Mouse (Mus musculus) liver, embryonic 11.5 days (tissue): Measurements from ENCODE around the gene Stx8. TPM values are rescaled to one million over a fixed set of nuclear protein-coding genes. Genes with fewer than 3 reads are reported as not detected.

ENCODE experiments used
- ATAC-seq: fragments of 200-750 bp; cut with Nextera tagmentation; replicated peaks from 2 replicates; pipeline ENCODE4 v1.8.0; 2017; ENCODE audit warnings: moderate number of reproducible peaks, mild to moderate bottlenecking, moderate TSS enrichment, moderate library complexity; ENCODE audit not compliant: low FRiP score
- DNase-seq: peaks from one replicate; pipeline ENCODE4 v3.0.0-alpha.2; 2017; ENCODE audit warnings: low spot score
- H3K27ac ChIP-seq: fragments of 300-500 bp; sonication (generic); 2 replicates; pipeline ENCODE4 v1.5.1; 2014; ENCODE audit warnings: mild to moderate bottlenecking, low read depth, low read length, control low read depth
- H3K27me3 ChIP-seq: fragments of 300-500 bp; sonication (generic); replicated peaks from 2 replicates; pipeline ENCODE4 v1.6.1; 2014; ENCODE audit warnings: low read length, mixed read lengths; ENCODE audit not compliant: control insufficient read depth, insufficient read depth
- H3K36me3 ChIP-seq: fragments of 300-500 bp; sonication (generic); 2 replicates; pipeline ENCODE4 v1.6.1; 2014; ENCODE audit warnings: mild to moderate bottlenecking, low read length, moderate library complexity, mixed read lengths; ENCODE audit not compliant: control insufficient read depth, insufficient read depth
- H3K4me1 ChIP-seq: fragments of 300-500 bp; sonication (generic); replicated peaks from 2 replicates; pipeline ENCODE4 v1.6.1; 2014; ENCODE audit warnings: low read length, mixed read lengths; ENCODE audit not compliant: control insufficient read depth, insufficient read depth
- H3K4me2 ChIP-seq: fragments of 300-500 bp; sonication (generic); 2 replicates; pipeline ENCODE4 v1.6.1; 2014; ENCODE audit warnings: mild to moderate bottlenecking, control low read depth, moderate library complexity
- H3K4me3 ChIP-seq: fragments of 300-500 bp; sonication (generic); 2 replicates; pipeline ENCODE4 v1.5.1; 2014; ENCODE audit warnings: low read depth, low read length, control low read depth
- H3K9ac ChIP-seq: fragments of 300-500 bp; sonication (generic); 2 replicates; pipeline ENCODE4 v1.6.1; 2014; ENCODE audit warnings: low read depth, low read length, control low read depth
- H3K9me3 ChIP-seq: fragments of 300-500 bp; sonication (generic); 2 replicates; pipeline ENCODE4 v1.6.1; 2016; ENCODE audit warnings: low read length, inconsistent platforms, mixed read lengths; ENCODE audit not compliant: control insufficient read depth
- WGBS: fragments of 180-500 bp; shearing (Covaris S2); extraction: QIAGEN DNeasy Blood & Tissue Kit; methylation state at CpG from one replicate; pipeline ENCODE4 v1.1.7; 2014; 5-methylcytosine and 5-hydroxymethylcytosine counted together
- polyA plus RNA-seq: library from polyadenylated mRNA; unstranded; fragments of >200 nt; fragmentation: Nextera tagmentation; extraction: Ambion mirVana; gene quantifications from 2 replicates; pipeline ENCODE4 v1.2.1, GENCODE M21; 2014

The Stx8 gene
- polyA plus RNA-seq, 1 experiment from 2014 or later: 45.8 TPM

DNA sequence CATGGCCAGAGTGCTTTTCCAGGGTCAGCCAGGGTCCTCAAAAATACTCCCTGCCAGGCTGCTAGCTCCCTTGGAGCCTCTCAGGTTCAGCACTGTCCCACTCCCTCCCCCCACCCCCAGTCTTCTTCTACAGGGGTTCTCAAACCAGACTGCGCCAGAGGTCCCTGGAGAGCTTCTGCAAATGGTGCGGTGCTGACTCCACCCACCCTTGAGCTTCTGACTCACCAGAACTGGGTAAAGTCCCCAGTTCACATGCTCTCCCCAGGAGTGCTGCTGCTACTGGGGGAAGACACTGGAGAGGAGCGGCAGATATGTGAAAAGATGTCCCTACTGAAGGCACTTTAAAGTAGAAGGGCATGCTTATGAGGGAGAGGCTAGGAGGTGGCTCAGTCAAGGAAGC lies 247.9 kb downstream of the Stx8 start:
- H3K9ac ChIP-seq: no peak overlapping the region
- no peaks in the 10 kb centered on the region; the same call in 1 of the 2 replicates for H3K27me3 ChIP-seq
- DNase-seq (no peak), ATAC-seq (no peak)
- H3K4me2 ChIP-seq: no peak overlapping the region
- no peak overlapping the region for H3K27ac ChIP-seq
- no peaks in the 10 kb centered on the region for H3K9me3 ChIP-seq
- no peak overlapping the region for H3K4me3 ChIP-seq
- WGBS: 34% methylated on average over 3 of the region's 3 CpGs
- 0 out of 2 replicates have a peak, but pooled peaks cover 4% of the 10 kb centered on the region for H3K4me1 ChIP-seq
- H3K36me3 ChIP-seq: no peaks in the 10 kb centered on the region

- Histone ChIP-seq H3K4me3 (no peak overlapping the region), H3K36me3 (no peaks in the 10 kb centered on the region), H3K27me3 (no peaks in the 10 kb centered on the region; the same call in 1 of the 2 replicates), H3K27ac (no peak overlapping the region), H3K4me2 (no peak overlapping the region), H3K4me1 (0 out of 2 replicates have a peak, but pooled peaks cover 4% of the 10 kb centered on the region), H3K9me3 (no peaks in the 10 kb centered on the region), H3K9ac (no peak overlapping the region)
- no peak for DNase-seq
- WGBS: 68% methylated on average over 9 of the region's 9 CpGs
- ATAC-seq: no peak
These were observed 248.7 kb downstream of the Stx8 start for GRCm38 (mm10) chr11:68214496-68215205.

- H3K4me2 ChIP-seq: no peak overlapping the region
- ATAC-seq (no peak), DNase-seq (no peak)
- H3K9me3 ChIP-seq: no peaks in the 10 kb centered on the region
- WGBS: 33% methylated on average over 6 of the region's 6 CpGs
- H3K9ac ChIP-seq: no peak overlapping the region
- no peak overlapping the region for H3K4me3 ChIP-seq
- no peak overlapping the region for H3K27ac ChIP-seq
- H3K4me1 ChIP-seq: 0 out of 2 replicates have a peak, but pooled peaks cover 4% of the 10 kb centered on the region
- no peaks in the 10 kb centered on the region; the same call in 1 of the 2 replicates for H3K27me3 ChIP-seq
- H3K36me3 ChIP-seq: no peaks in the 10 kb centered on the region
These were observed 249.4 kb downstream of the Stx8 start for GRCm38 (mm10) chr11:68215206-68215912.

DNA sequence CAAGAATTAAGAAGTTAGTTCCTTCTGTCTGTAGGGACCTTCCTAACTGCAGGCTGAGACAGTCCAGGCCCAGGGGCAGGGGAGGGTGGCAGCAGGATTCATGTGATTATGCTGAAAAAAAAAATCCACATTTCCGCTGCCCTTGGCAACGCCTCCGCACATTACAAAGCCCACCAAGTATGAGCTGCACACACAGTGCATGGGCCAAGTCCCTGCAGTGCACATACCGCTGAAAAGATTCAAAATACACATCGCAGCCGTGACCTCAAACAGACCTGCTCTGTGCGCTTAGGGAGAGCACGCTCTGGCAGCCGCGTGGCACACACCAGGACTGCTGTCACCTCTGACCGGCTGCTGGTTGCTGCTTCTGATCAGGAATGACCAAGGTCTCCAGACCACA lies 250.0 kb downstream of the Stx8 start:
- no peak overlapping the region for H3K4me2 ChIP-seq
- H3K9ac ChIP-seq: no peak overlapping the region
- H3K27me3 ChIP-seq: no peaks in the 10 kb centered on the region; the same call in 1 of the 2 replicates
- H3K4me3 ChIP-seq: no peak overlapping the region
- no peak overlapping the region for H3K27ac ChIP-seq
- no peaks in the 10 kb centered on the region for H3K36me3 ChIP-seq
- no peak for ATAC-seq
- 83% methylated on average over 11 of the region's 11 CpGs for WGBS
- DNase-seq: no peak
- 0 out of 2 replicates have a peak, but pooled peaks cover 4% of the 10 kb centered on the region for H3K4me1 ChIP-seq
- no peaks in the 10 kb centered on the region for H3K9me3 ChIP-seq

- H3K27me3 ChIP-seq: no peaks in the 10 kb centered on the region; the same call in 1 of the 2 replicates
- no peaks in the 10 kb centered on the region for H3K4me1 ChIP-seq
- H3K9ac ChIP-seq: no peak overlapping the region
- no peaks in the 10 kb centered on the region for H3K9me3 ChIP-seq
- ATAC-seq (no peak), DNase-seq (no peak)
- no peak overlapping the region for H3K4me2 ChIP-seq
- no peak overlapping the region for H3K27ac ChIP-seq
- whole genome bisulfite sequencing: 68% methylated on average over 4 of the region's 4 CpGs
- no peak overlapping the region for H3K4me3 ChIP-seq
- no peaks in the 10 kb centered on the region for H3K36me3 ChIP-seq
These were observed 254.7 kb downstream of the Stx8 start for GRCm38 (mm10) chr11:68220733-68221132.

GRCm38 (mm10) chr11:68222209-68222608 lies 256.2 kb downstream of the Stx8 start:
- DNase-seq (no peak), ATAC-seq (no peak)
- WGBS: 83% methylated on average over 7 of the region's 7 CpGs
- no peak overlapping the region for H3K9ac ChIP-seq
- H3K9me3 ChIP-seq: no peaks in the 10 kb centered on the region
- H3K4me2 ChIP-seq: no peak overlapping the region
- H3K27me3 ChIP-seq: no peaks in the 10 kb centered on the region
- H3K4me1 ChIP-seq: no peaks in the 10 kb centered on the region
- H3K4me3 ChIP-seq: no peak overlapping the region
- no peak overlapping the region for H3K27ac ChIP-seq
- no peaks in the 10 kb centered on the region for H3K36me3 ChIP-seq

DNA sequence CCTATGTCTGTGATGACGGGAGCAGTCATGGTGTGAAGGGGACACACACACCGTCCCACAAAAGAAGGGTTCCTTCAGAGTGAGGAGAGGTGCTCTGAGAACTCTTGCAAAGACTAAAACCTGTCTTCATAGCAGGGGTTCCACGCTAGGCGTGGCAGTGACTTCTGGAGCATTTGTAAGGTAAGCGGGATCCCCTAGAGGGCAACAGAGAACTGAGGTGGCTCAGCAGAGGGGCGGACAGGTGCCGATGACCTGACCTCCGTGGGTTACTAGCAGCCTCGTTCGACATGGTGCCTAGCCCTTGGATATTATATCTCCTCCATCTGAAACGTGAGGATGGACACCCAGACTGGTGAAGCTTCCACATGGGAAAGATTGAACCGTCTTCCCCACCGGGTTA lies 257.1 kb downstream of the Stx8 start:
- WGBS: 49% methylated on average over 13 of the region's 13 CpGs
- Histone ChIP-seq H3K9me3 (no peaks in the 10 kb centered on the region), H3K36me3 (no peaks in the 10 kb centered on the region), H3K9ac (no peak overlapping the region), H3K4me2 (no peak overlapping the region), H3K27me3 (no peaks in the 10 kb centered on the region), H3K4me3 (no peak overlapping the region), H3K27ac (no peak overlapping the region), H3K4me1 (no peaks in the 10 kb centered on the region)
- no peak for ATAC-seq
- DNase-seq: no peak

GRCm38 (mm10) chr11:68226654-68227057 lies 260.7 kb downstream of the Stx8 start:
- no peak overlapping the region for H3K4me2 ChIP-seq
- no peak overlapping the region for H3K4me3 ChIP-seq
- H3K27ac ChIP-seq: no peak overlapping the region
- ATAC-seq: no peak
- H3K4me1 ChIP-seq: no peaks in the 10 kb centered on the region
- no peaks in the 10 kb centered on the region for H3K9me3 ChIP-seq
- WGBS: 73% methylated on average over 5 of the region's 5 CpGs
- H3K36me3 ChIP-seq: no peaks in the 10 kb centered on the region
- no peak for DNase-seq
- no peak overlapping the region for H3K9ac ChIP-seq
- H3K27me3 ChIP-seq: no peaks in the 10 kb centered on the region
